Mouse (Mus musculus) heart, embryonic 13.5 days (tissue): Measurements from ENCODE around the gene Cend1. TPM values are rescaled to one million over a fixed set of nuclear protein-coding genes. Genes with fewer than 3 reads are reported as not detected.

Experiments
- ATAC-seq: fragments of 200-750 bp; cut with Nextera tagmentation; 2 replicates; pipeline ENCODE4 v1.8.0; 2017; ENCODE audit warnings: moderate TSS enrichment; ENCODE audit not compliant: insufficient number of reproducible peaks, low FRiP score, low TSS enrichment; ENCODE audit errors: extremely low read depth
- H3K27ac ChIP-seq: fragments of 300-500 bp; sonication (generic); replicated peaks from 2 replicates; pipeline ENCODE4 v1.5.1; 2015; ENCODE audit warnings: moderate library complexity, mild to moderate bottlenecking, inconsistent platforms
- H3K27me3 ChIP-seq: fragments of 300-500 bp; sonication (generic); replicated peaks from 2 replicates; pipeline ENCODE4 v1.6.1; 2015; ENCODE audit warnings: mild to moderate bottlenecking, inconsistent platforms
- H3K36me3 ChIP-seq: fragments of 300-500 bp; sonication (generic); 2 replicates; pipeline ENCODE4 v1.6.1; 2015; ENCODE audit warnings: mild to moderate bottlenecking, inconsistent platforms
- H3K4me1 ChIP-seq: fragments of 300-500 bp; sonication (generic); 2 replicates; pipeline ENCODE4 v1.6.1; 2015; ENCODE audit warnings: inconsistent platforms
- H3K4me2 ChIP-seq: fragments of 300-500 bp; sonication (generic); 2 replicates; pipeline ENCODE4 v1.6.1; 2015; ENCODE audit warnings: inconsistent platforms, mild to moderate bottlenecking, moderate library complexity
- H3K4me3 ChIP-seq: fragments of 300-500 bp; sonication (generic); 2 replicates; pipeline ENCODE4 v1.5.1; 2015; ENCODE audit warnings: moderate library complexity, mild to moderate bottlenecking, inconsistent platforms
- H3K9ac ChIP-seq: fragments of 300-500 bp; sonication (generic); 2 replicates; pipeline ENCODE4 v1.6.1; 2015; ENCODE audit warnings: inconsistent platforms, mild to moderate bottlenecking, moderate library complexity
- H3K9me3 ChIP-seq: fragments of 300-500 bp; sonication (generic); 2 replicates; pipeline ENCODE4 v1.6.1; 2016; ENCODE audit warnings: inconsistent platforms
- WGBS: fragments of 180-500 bp; shearing (Covaris S2); methylation state at CpG from one replicate; pipeline ENCODE4 v1.1.7; 2015; ENCODE audit warnings: mixed read lengths; 5-methylcytosine and 5-hydroxymethylcytosine counted together
- polyA plus RNA-seq: library from polyadenylated mRNA; unstranded; fragments of >200 nt; fragmentation: Nextera tagmentation; extraction: Ambion mirVana; gene quantifications from 2 replicates; pipeline ENCODE4 v1.2.1, GENCODE M21; 2015

The Cend1 gene
- polyA plus RNA-seq, result 8.1 and 9.8 TPM in 2 replicates

GRCm38 (mm10) chr7:141429310-141429709 is at the start of gene Cend1:
Cend1 (minus strand) TSS chr7:141429491.
- H3K9ac ChIP-seq, result peak within 1 kb of the TSS; percentile 12
- no peaks in the 10 kb centered on the region for H3K9me3 ChIP-seq
- H3K4me1 ChIP-seq, result peaks cover 35% of the 10 kb centered on the region
- no peak for ATAC-seq
- 3% methylated on average over 19 of the region's 19 CpGs for WGBS
- H3K27ac ChIP-seq, result peak within 1 kb of the TSS; percentile 44
- 0 out of 2 replicates have a peak, but pooled peaks cover 5% of the 10 kb centered on the region for H3K27me3 ChIP-seq
- H3K4me2 ChIP-seq, result peak within 1 kb of the TSS; percentile 63
- peaks cover 37% of the 10 kb centered on the region for H3K36me3 ChIP-seq
- H3K4me3 ChIP-seq, result peak within 1 kb of the TSS; percentile 42

- H3K4me1 ChIP-seq, result peaks cover 67% of the 10 kb centered on the region
- 43% methylated on average over 5 of the region's 5 CpGs for WGBS
Measured at GRCm38 (mm10) chr7:141478270-141478748, 49.0 kb upstream of the Cend1 start.

GRCm38 (mm10) chr7:141477578-141478269 is 48.4 kb upstream of the Cend1 start:
- peak overlapping the region; percentile 98 for H3K27ac ChIP-seq
- H3K9ac ChIP-seq, result peak overlapping the region; percentile 91
- H3K4me1 ChIP-seq, result peaks cover 69% of the 10 kb centered on the region
- peaks cover 8% of the 10 kb centered on the region for H3K27me3 ChIP-seq
- ATAC-seq, result no peak
- WGBS, result 36% methylated on average over 4 of the region's 4 CpGs
- H3K4me3 ChIP-seq, result peak overlapping the region; percentile 88
- no peaks in the 10 kb centered on the region for H3K9me3 ChIP-seq
- H3K36me3 ChIP-seq, result peaks cover 2% of the 10 kb centered on the region
- peak overlapping the region; percentile 95 for H3K4me2 ChIP-seq

More at GRCm38 (mm10) chr7:141478270-141478748, 49.0 kb upstream of the Cend1 start:
- no peaks in the 10 kb centered on the region for H3K36me3 ChIP-seq
- peak overlapping the region; percentile 98 for H3K27ac ChIP-seq
- no peaks in the 10 kb centered on the region for H3K9me3 ChIP-seq
- 0 out of 2 replicates have a peak overlapping the region, but pooled peaks have one; percentile 88 for H3K4me3 ChIP-seq
- peak overlapping the region; percentile 95 for H3K4me2 ChIP-seq
- H3K27me3 ChIP-seq, result peaks cover 13% of the 10 kb centered on the region
- H3K9ac ChIP-seq, result peak overlapping the region; percentile 62
- ATAC-seq, result no peak

- WGBS, result 12% methylated on average over 7 of the region's 7 CpGs
Measured at GRCm38 (mm10) chr7:141476981-141477370, 47.7 kb upstream of the Cend1 start.

GRCm38 (mm10) chr7:141476226-141476980 is 47.1 kb upstream of the Cend1 start:
- Histone ChIP-seq H3K4me2 (peak overlapping the region; percentile 95), H3K9me3 (no peaks in the 10 kb centered on the region), H3K27ac (peak overlapping the region; percentile 98), H3K4me3 (peak overlapping the region; percentile 88), H3K9ac (peak overlapping the region; percentile 91), H3K4me1 (peaks cover 60% of the 10 kb centered on the region), H3K36me3 (peaks cover 15% of the 10 kb centered on the region), H3K27me3 (no peaks in the 10 kb centered on the region)
- 2% methylated on average over 17 of the region's 17 CpGs for WGBS
- peak; percentile 47 for ATAC-seq

More at GRCm38 (mm10) chr7:141476981-141477370, 47.7 kb upstream of the Cend1 start:
- peaks cover 64% of the 10 kb centered on the region for H3K4me1 ChIP-seq
- no peaks in the 10 kb centered on the region for H3K9me3 ChIP-seq
- H3K36me3 ChIP-seq, result peaks cover 10% of the 10 kb centered on the region
- H3K4me2 ChIP-seq, result peak overlapping the region; percentile 95
- peaks cover under 1% of the 10 kb centered on the region; the same call in 1 of the 2 replicates for H3K27me3 ChIP-seq
- peak overlapping the region; percentile 88 for H3K4me3 ChIP-seq
- H3K27ac ChIP-seq, result peak overlapping the region; percentile 98
- ATAC-seq, result no peak
- H3K9ac ChIP-seq, result peak overlapping the region; percentile 91

- Histone ChIP-seq H3K9ac (peak overlapping the region; percentile 91), H3K4me2 (peak overlapping the region; percentile 95), H3K4me3 (peak overlapping the region; percentile 88), H3K36me3 (peaks cover 22% of the 10 kb centered on the region), H3K27ac (peak overlapping the region; percentile 98), H3K27me3 (no peaks in the 10 kb centered on the region), H3K9me3 (no peaks in the 10 kb centered on the region), H3K4me1 (peaks cover 54% of the 10 kb centered on the region)
- WGBS, result under 1% methylated on average over 12 of the region's 12 CpGs
- ATAC-seq, result no peak
Measured at GRCm38 (mm10) chr7:141475805-141476158, 46.5 kb upstream of the Cend1 start.

GRCm38 (mm10) chr7:141475011-141475804 is 45.9 kb upstream of the Cend1 start, which contains the start of the genes Polr2l and Tspan4:
Polr2l (minus strand) TSS chr7:141475132.
Tspan4 (plus strand) TSS chr7:141475240.
- peak within 1 kb of the TSS; percentile 88 for H3K4me3 ChIP-seq
- H3K27ac ChIP-seq, result peak within 1 kb of the TSS; percentile 98
- peak within 1 kb of the TSS; percentile 95 for H3K4me2 ChIP-seq
- H3K27me3 ChIP-seq, result no peaks in the 10 kb centered on the region
- under 1% methylated on average over 87 of the region's 87 CpGs for WGBS
- H3K9ac ChIP-seq, result peak within 1 kb of the TSS; percentile 91
- ATAC-seq, result peak; percentile 66
- H3K9me3 ChIP-seq, result no peaks in the 10 kb centered on the region
- H3K4me1 ChIP-seq, result peaks cover 51% of the 10 kb centered on the region
- peaks cover 27% of the 10 kb centered on the region for H3K36me3 ChIP-seq

GRCm38 (mm10) chr7:141474160-141474559 is 44.9 kb upstream of the Cend1 start:
- WGBS, result 5% methylated on average over 5 of the region's 5 CpGs
- peak overlapping the region; percentile 88 for H3K4me3 ChIP-seq
- no peak for ATAC-seq
- peaks cover 38% of the 10 kb centered on the region for H3K36me3 ChIP-seq
- H3K27ac ChIP-seq, result no peak overlapping the region
- H3K9me3 ChIP-seq, result no peaks in the 10 kb centered on the region
- H3K9ac ChIP-seq, result peak overlapping the region; percentile 91
- H3K4me2 ChIP-seq, result peak overlapping the region; percentile 95
- H3K4me1 ChIP-seq, result peaks cover 61% of the 10 kb centered on the region
- H3K27me3 ChIP-seq, result no peaks in the 10 kb centered on the region

- H3K36me3 ChIP-seq, result peaks cover 39% of the 10 kb centered on the region
- no peak overlapping the region for H3K4me3 ChIP-seq
- ATAC-seq, result no peak
- H3K9me3 ChIP-seq, result no peaks in the 10 kb centered on the region
- no peak overlapping the region for H3K4me2 ChIP-seq
- H3K9ac ChIP-seq, result no peak overlapping the region
- H3K4me1 ChIP-seq, result peaks cover 66% of the 10 kb centered on the region
- WGBS, result 88% methylated on average over 6 of the region's 6 CpGs
- no peak overlapping the region for H3K27ac ChIP-seq
- no peaks in the 10 kb centered on the region for H3K27me3 ChIP-seq
Measured at GRCm38 (mm10) chr7:141472763-141473162, 43.5 kb upstream of the Cend1 start.

GRCm38 (mm10) chr7:141472226-141472625 is 42.9 kb upstream of the Cend1 start:
- Histone ChIP-seq H3K27me3 (no peaks in the 10 kb centered on the region), H3K4me1 (peaks cover 60% of the 10 kb centered on the region), H3K36me3 (peaks cover 39% of the 10 kb centered on the region), H3K27ac (no peak overlapping the region), H3K9me3 (no peaks in the 10 kb centered on the region), H3K4me2 (no peak overlapping the region), H3K4me3 (no peak overlapping the region), H3K9ac (no peak overlapping the region)
- WGBS, result 79% methylated on average over 6 of the region's 6 CpGs
- ATAC-seq, result no peak
